Mouse (Mus musculus) adrenal gland, adult 18-20 months (tissue): ENCODE data around the gene Gigyf1. TPM values are rescaled to one million over a fixed set of nuclear protein-coding genes. Genes with fewer than 3 reads are reported as not detected.

Experiments
- DNase-seq, 2 experiments: peaks; one replicate each; pipeline ENCODE4 v3.0.0; 2021 to 2022; ENCODE audit warnings: low spot score in 2 of 2
- long read RNA-seq, 2 experiments: library from polyadenylated mRNA; stranded (forward); transcript quantifications; one replicate each; pipeline ENCODE4 v2.0.0; 2021
- total RNA-seq, 2 experiments: library from RNA; stranded (reverse); gene quantifications; 1 replicate in 1 of 2; 2 replicates in 1 of 2; pipeline ENCODE4 v1.2.3; 2021

The Gigyf1 gene
- 10 to 100 TPM; 27.6 to 36.4 TPM for total RNA-seq
- long read RNA-seq, experiment 1, partial matches to known transcripts, result 3 of 8 reads
- long read RNA-seq, experiment 1, other reads (novel, unspliced or antisense), result 5 of 8 reads
- long read RNA-seq, experiment 2, partial matches to known transcripts, result 8 of 25 reads
- long read RNA-seq, experiment 2, other reads (novel, unspliced or antisense), result 17 of 25 reads

DNA sequence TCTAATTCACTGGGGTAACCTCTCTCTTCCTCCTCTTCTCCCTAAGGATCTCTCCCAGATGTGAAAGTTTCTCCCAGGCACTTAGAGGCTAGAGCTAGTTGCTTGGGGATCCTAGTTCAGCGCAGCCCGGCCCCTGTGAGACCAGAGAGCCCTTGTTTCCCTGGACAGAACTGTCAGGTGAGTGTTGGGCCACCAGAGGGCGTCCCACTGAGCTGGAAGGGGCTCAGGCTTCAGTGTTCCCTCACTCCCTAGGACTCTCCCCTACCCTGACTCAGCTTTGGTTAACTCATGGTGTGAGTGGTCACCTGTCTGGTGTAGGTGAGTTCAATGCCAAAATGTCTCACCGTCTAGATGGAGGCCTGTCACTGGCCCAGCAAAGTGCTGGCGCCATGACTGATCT is at the start of gene Gigyf1:
Gene Gigyf1 (plus strand): TSS at position 113 of the 400 bp plus-strand sequence.
- DNase-seq, result no peak

DNA sequence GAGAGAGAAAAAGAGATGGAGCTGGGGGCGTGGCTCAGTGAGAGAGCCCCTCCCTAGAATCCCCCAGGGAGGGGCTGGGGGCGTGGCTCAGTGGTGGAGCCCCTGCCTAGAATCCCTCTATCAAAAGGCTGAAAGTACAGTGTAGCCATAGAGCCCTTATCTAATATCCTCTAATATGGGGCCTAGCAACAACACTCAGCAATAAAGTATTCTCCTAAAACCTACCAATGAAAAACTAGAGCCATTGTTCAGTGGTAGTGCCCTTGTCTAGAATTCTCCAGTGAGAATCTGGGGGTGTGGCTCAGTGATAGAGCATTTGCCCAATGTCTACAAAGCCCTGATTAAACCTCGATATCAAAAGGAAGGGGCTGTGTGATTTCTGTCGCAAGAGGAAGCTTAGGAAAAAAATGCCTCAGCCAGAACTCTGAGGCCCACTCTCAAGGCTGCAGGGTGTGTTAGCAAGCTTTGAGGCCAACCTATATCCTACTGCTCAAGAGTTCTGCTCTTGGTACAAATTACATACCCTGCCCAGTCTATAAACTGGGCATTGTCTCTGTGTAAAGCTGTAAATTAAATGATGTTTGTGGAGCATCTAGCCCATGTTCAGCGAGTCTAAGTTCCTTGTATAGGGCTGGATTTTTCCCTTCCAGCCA is 46.0 kb upstream of the Gigyf1 start:
- DNase-seq, result no peak

GRCm38 (mm10) chr5:137474351-137474750 is 44.0 kb upstream of the Gigyf1 start:
- no peak for DNase-seq

DNA sequence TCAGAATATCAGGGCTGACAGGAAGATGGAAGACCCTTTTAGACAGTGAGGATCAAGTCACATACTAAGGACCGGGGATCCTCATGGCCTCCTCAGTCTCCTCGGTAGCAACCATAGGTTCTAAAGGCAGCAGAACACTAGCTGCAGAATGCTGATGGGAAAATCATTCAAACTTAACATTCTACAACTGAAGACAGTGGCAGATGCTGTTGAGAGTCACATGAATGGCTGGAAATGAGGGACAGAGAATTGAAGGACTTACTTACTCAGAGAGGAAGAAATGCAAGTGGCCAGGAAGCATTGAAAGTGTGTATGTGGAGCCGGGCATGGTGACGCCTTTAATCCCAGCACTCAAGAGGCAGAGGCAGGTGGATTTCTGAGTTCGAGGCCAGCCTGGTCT is 41.4 kb upstream of the Gigyf1 start, which contains the start of gene Zan:
Gene Zan (minus strand): TSS at position 101 of the 400 bp plus-strand sequence.
- no peak for DNase-seq

GRCm38 (mm10) chr5:137481138-137481537 is 37.2 kb upstream of the Gigyf1 start:
- DNase-seq, result peak; percentile 65 to 69

DNA sequence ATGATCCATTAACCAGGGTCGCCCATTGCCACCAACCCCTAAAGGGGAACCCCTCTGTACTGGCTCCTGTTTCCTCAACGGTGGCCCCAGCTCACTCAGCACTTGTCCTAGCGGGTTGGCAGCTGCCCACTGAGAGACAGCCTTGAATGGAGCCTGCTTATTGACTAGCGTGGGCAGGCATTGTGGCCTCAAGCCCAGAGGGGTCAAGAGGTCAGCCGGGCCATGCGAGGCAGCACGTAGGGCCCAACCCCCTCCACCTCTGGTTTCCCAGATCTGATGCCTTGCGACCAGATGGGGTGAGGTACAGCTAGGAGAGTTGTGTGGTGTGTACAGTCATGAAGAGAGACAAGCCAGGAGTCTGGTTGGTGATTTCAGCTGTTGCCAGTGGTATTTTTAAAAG is 36.5 kb upstream of the Gigyf1 start:
- DNase-seq, result peak in 1 of 2 experiments; percentile 31

DNA sequence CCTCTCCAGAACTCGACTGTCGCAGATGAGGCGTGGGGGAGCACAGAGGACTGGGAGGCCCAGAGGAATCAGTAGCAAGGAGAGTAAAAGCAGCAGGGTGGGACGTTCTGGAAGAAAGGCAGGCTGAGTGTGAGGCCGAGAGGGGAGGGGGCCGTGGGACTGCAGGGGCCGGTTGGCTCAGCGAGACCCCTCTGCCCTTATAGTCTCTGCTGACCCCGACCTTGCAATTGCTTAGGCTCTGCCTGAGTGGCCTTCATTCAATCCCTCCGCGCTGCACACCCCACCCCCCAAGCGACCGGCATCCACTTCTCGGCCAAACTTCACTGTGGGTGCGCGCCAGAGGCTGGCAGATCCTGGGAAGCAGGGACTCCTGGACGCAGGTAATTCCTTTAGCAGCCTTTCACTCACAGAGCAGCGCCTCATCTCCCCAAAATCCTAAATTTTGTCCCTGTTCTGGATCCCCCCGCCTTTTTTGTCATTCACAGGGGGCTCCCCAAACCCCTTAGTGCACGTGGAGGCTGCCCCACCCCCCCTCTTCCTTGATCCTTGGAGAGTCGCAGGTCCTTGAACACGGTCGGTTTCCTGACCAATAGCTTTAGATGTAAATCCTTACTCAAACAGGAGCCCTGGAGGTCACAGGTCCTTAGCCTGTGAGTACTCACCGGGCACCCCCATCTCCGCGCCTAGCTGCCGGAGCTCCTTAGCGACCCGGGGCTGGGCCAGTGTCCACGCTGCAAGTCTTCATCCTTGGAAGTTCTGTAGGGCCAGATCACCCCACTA is 33.1 kb upstream of the Gigyf1 start:
- DNase-seq, result no peak

DNA sequence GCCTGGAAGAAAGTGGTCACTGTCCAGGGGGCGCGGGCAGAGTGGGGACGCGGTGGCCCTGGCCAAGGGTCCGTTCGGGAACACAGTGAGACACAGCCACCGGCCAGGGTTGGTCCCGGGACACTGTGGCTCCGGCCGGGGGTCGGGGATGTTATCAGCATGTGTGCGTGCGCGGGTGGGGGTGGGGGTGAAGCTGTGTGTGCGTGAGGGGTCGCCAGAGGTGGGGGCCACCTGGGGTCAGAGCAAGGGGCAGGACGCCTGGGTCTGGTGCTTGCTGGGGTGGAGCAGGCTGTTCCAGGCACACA is 32.5 kb upstream of the Gigyf1 start:
- DNase-seq, result no peak

DNA sequence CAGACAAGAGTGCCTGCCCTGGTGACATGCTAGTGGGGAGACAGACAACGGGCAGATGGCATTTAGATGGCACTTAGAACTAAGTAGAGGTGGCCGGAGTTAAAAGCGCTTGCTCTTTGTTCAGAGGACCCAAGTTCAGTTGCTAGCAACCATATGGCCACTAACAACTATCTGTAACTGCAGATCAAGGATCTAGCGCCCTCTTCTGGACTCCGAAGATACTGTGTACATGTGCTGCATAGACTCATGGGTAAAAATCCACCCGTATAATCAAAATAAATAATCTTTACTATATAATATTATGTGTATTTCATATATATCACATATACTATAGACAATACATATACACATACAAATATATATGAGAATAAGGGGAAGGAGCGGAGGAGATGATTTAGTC is 30.7 kb upstream of the Gigyf1 start:
- no peak for DNase-seq

- DNase-seq, result no peak
These were observed 26.8 kb upstream of the Gigyf1 start for GRCm38 (mm10) chr5:137491559-137491958.

DNA sequence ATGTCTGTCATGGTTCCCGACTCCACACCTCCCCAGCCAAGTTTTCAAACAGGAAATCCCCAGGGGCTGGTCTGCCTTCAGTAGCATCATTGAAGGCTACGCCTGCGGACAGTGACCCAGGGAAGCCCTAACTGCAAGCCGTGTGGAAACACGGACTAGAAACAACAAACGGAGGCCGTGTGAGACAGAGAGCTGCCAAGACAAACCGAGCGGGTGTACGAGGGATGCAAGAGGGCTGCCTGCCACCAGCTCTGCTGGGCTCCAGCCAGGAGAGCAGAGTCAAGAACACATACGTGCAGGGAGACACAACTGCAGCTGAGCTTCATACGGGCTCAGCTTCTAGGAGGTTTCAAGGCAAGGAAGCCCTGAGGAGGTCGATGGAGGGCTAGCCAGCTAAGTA is 24.5 kb upstream of the Gigyf1 start:
- DNase-seq, result no peak

- no peak for DNase-seq
These were observed 18.2 kb upstream of the Gigyf1 start for GRCm38 (mm10) chr5:137500186-137500585.

DNA sequence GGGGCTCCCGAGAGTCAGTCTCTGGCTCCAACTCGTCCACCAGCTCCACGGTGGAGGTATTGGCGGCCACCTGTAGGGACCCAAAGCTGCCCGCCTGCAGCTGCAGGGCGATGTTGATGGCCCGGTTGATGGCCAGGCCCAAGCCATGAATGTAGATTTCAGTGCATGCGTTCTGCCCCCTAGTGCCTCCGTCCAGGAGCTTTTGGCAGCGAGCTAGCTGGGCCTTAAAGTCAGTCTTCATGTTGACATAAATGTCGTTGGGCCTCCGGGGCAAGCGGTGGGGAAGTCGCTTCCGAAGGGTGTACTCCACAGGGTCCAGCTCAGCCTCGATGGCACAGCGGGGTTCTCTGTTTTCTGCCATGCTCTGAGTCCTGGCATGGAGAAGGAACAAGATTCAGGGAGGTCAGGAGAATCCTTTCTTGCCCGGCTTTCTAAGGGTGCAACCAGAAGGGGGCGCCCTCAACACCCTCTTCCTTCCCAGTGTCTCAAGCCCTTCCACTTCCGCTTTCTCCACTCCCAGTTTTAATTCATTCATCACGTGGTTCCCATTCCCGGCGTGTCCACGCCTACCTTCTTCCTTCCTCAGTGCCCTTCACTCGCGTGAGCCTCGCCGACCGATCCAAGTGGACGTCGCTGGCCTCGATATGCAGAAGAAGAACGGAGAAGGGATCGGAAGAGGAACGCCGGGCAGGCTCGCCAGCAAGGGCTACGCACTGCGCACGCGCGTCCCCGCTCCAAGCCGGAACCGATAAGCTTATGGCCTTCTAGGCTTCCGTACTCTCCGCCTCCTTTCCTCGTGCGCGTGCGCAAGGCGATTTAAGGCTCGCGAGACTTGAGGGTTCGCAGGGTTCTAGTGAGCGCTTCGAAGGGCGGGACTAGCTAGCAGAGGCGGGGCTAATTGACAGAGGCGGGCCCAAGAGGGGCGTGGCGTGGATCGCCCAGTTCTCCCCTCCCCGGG is 16.4 kb upstream of the Gigyf1 start, which contains the start of gene Pop7:
Gene Pop7 (minus strand): TSS at position 810 of the 958 bp plus-strand sequence.
- peak; percentile 100 for DNase-seq

DNA sequence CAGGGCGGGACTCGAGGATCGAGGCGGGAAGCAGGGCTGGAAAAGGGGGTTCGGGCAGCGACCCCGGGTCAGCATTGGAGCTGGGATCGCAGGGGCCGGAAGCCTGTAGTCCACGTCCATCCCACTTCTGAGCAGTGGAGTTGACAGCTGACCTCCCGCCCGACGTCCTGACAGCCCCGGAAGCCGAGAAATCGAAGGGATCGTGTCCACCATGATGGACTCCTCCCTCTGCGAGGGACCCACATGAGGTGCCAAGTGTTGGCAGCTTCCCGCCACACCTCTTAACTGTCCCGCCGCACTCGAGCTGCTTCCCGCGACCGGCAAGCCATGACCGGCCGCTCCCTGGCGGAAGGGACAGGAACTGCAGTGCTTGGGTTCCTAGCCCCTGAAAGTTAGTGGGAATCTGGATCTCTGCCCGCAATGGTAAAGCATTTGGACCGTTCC is 15.7 kb upstream of the Gigyf1 start:
- DNase-seq, result peak; percentile 75 to 76

GRCm38 (mm10) chr5:137504041-137504440 is 14.3 kb upstream of the Gigyf1 start:
- peak in 1 of 2 experiments; percentile 7 for DNase-seq

DNA sequence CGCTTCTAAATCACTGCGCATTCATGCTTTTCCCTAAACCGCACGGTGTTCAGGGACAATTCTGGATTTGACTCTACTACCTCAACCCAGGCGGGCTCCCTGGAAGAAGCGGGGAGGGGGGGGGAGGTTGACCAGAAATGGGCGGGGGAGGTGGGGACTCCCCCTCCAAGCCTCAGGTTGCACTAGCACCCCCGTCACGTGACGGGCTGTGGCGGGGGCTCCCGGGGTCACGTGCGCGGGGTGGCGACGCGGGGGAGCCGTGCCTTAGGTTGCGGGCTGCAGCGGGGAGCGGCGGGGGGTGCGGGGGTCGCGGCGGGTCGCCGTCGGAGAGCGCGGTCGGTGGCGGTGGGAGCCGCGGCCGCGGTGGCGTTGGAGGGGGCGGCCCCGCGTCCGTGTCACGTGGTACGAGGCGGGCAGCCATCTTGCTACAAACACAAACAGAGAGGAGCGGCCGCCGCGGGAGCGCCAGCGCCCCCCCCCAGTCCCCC is 8.3 kb upstream of the Gigyf1 start:
- DNase-seq, result peak; percentile 78 to 80

GRCm38 (mm10) chr5:137510573-137511390 is 7.6 kb upstream of the Gigyf1 start:
- peak; percentile 22 to 43 for DNase-seq

DNA sequence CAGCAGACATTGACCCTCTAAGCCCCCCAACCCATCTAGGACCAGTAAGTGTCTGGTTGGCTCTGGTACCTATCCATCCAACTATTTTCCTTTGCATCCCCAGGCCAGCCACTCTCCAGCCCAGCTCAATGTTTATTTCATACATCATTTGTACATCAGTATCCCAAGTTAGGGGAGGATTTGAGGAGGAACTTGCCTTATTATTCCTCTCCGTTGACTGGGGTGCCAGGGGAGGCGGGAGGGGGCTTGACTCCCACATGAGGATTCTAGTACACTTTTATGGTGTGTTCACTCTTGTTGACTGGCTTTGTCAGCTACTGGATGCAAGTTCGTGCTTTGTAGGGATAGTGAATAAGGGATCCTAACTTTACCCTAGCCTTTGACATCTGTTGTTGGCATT is 6.6 kb upstream of the Gigyf1 start:
- peak in 1 of 2 experiments; percentile 4 for DNase-seq

- DNase-seq, result peak in 1 of 2 experiments; percentile 16
These were observed 5.2 kb upstream of the Gigyf1 start for GRCm38 (mm10) chr5:137512847-137513794.
